Mouse (Mus musculus): ENCODE data around the gene Gm45717.

Gm45717 gene

GRCm38 (mm10) chr7:140967862-140968591 is 12.3 kb upstream of the Gm45717 start:
- DNase-seq = no peak

- no peak for DNase-seq
Observed at GRCm38 (mm10) chr7:140966921-140967320, 11.2 kb upstream of the Gm45717 start, which contains the start of gene Ifitm1. Ifitm1 (plus strand) TSS chr7:140967221.

- no peak for DNase-seq
Observed at GRCm38 (mm10) chr7:140962733-140963132, 7.0 kb upstream of the Gm45717 start.

GRCm38 (mm10) chr7:140961416-140961815 is 5.7 kb upstream of the Gm45717 start:
- no peak for DNase-seq

GRCm38 (mm10) chr7:140960026-140960425 is 4.3 kb upstream of the Gm45717 start:
- no peak for DNase-seq

GRCm38 (mm10) chr7:140959181-140959901 is 3.6 kb upstream of the Gm45717 start:
- DNase-seq = peak; percentile 11

GRCm38 (mm10) chr7:140956556-140956869 is 776 bp upstream of the Gm45717 start:
- DNase-seq = no peak

GRCm38 (mm10) chr7:140955342-140955741 is 395 bp downstream of the Gm45717 start:
- DNase-seq = no peak

GRCm38 (mm10) chr7:140954733-140955071 is 1.0 kb downstream of the Gm45717 start:
- no peak for DNase-seq

- no peak for DNase-seq
Observed at GRCm38 (mm10) chr7:140953800-140954732, 1.7 kb downstream of the Gm45717 start.

GRCm38 (mm10) chr7:140953133-140953532 is 2.6 kb downstream of the Gm45717 start:
- DNase-seq = no peak

GRCm38 (mm10) chr7:140952441-140952840 is 3.3 kb downstream of the Gm45717 start:
- no peak for DNase-seq

GRCm38 (mm10) chr7:140951765-140952164 is 4.0 kb downstream of the Gm45717 start:
- no peak for DNase-seq

- DNase-seq = no peak
Observed at GRCm38 (mm10) chr7:140951051-140951450, 4.7 kb downstream of the Gm45717 start.

- no peak for DNase-seq
Observed at GRCm38 (mm10) chr7:140949824-140950530, 5.8 kb downstream of the Gm45717 start, which contains the start of gene Ifitm5. Ifitm5 (minus strand) TSS chr7:140950291.

- DNase-seq = no peak
Observed at GRCm38 (mm10) chr7:140949255-140949654, 6.5 kb downstream of the Gm45717 start.

- DNase-seq = no peak
Observed at GRCm38 (mm10) chr7:140948161-140948560, 7.6 kb downstream of the Gm45717 start.

GRCm38 (mm10) chr7:140946980-140947379 is 8.8 kb downstream of the Gm45717 start:
- DNase-seq = no peak

- DNase-seq = no peak
Observed at GRCm38 (mm10) chr7:140946311-140946710, 9.4 kb downstream of the Gm45717 start.

GRCm38 (mm10) chr7:140945247-140945646 is 10.5 kb downstream of the Gm45717 start:
- no peak for DNase-seq

- DNase-seq = no peak
Observed at GRCm38 (mm10) chr7:140944236-140944635, 11.5 kb downstream of the Gm45717 start.

- no peak for DNase-seq
Observed at GRCm38 (mm10) chr7:140943356-140943755, 12.4 kb downstream of the Gm45717 start.

GRCm38 (mm10) chr7:140942811-140943210 is 12.9 kb downstream of the Gm45717 start:
- no peak for DNase-seq

Data from cerebellum, adult 8-10 months (tissue).